Mouse (Mus musculus): ENCODE data around the gene Spata5. TPM values are rescaled to one million over a fixed set of nuclear protein-coding genes. Genes with fewer than 3 reads are reported as not detected.
A peak's percentile ranks its signal among the peaks of the same experiment; 100 is the strongest.

Gene Spata5
- polyA plus RNA-seq, 2 experiments, result 9.6 to 40.2 TPM

DNA sequence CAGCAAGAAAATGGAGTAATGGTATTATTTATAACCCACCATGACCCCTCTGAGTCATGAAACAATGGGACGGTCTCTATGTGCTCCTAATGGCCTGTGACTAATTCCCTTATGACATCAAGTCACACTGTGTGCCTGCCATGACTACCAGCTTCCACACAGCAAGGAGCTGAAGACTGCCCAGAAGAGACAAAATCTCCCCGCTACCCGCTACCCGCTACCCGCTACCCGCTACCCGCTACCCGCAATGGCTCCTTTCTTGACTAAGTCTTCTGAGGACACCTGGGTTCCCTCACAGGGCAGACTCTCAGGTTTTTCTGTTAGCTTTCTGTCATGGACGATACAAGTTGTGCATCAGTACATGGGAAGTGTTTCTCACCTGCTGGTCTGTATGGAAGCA is 182.7 kb downstream of the Spata5 start:
- Histone ChIP-seq H3K4me1 (ENCODE audit: control insufficient read depth, insufficient read depth, low read length) (no peaks in the 10 kb centered on the region), H3K9ac (ENCODE audit: low read depth, low read length, severe bottlenecking) (no peak overlapping the region), H3K4me3 (replicated peaks; ENCODE audit: low read length) (no peak overlapping the region), H3K36me3 (ENCODE audit: control insufficient read depth, insufficient read depth, low read length) (no peaks in the 10 kb centered on the region), H3K4me2 (replicated peaks; ENCODE audit: low read depth, low read length, severe bottlenecking) (no peak overlapping the region), H3K27me3 (ENCODE audit: control insufficient read depth, insufficient read depth, low read length) (no peaks in the 10 kb centered on the region), H3K27ac (replicated peaks; ENCODE audit: low read depth, low read length) (no peak overlapping the region), H3K9me3 (ENCODE audit: control insufficient read depth, low read length) (no peaks in the 10 kb centered on the region)
- ATAC-seq (ENCODE audit: low FRiP score, low read depth), result no peak
- TF ChIP-seq POLR2A (IDR thresholded peaks at IDR 0.05; ENCODE audit: borderline replicate concordance, extremely low read depth, insufficient read depth, insufficient read length), result no peak
- no peak for DNase-seq (ENCODE audit: low spot score)
- WGBS, result 93% methylated on average over 9 of the region's 9 CpGs

DNA sequence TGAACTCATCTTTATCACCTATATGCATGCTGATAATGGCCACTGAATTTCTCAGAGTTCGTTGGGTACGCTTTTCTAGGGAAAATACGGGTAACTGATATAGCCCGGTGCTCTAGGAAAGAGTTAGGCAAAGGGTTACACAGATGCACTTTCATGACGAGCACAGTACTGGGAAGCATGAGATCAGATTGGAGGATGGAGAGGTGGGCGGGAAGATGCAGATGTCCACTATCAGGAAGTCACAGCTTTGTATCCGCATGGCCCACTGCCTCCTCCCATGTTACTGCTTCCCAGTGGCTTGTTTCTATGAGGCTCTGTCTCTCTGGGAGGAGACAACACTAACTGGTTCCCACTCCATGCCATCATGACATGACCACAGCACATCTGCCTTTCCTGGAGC is 183.2 kb downstream of the Spata5 start:
- no peak for ATAC-seq (ENCODE audit: low FRiP score, low read depth)
- Histone ChIP-seq H3K4me3 (replicated peaks; ENCODE audit: low read length) (no peak overlapping the region), H3K4me2 (replicated peaks; ENCODE audit: low read depth, low read length, severe bottlenecking) (no peak overlapping the region), H3K27ac (replicated peaks; ENCODE audit: low read depth, low read length) (no peak overlapping the region), H3K36me3 (ENCODE audit: control insufficient read depth, insufficient read depth, low read length) (no peaks in the 10 kb centered on the region), H3K4me1 (ENCODE audit: control insufficient read depth, insufficient read depth, low read length) (no peaks in the 10 kb centered on the region), H3K27me3 (ENCODE audit: control insufficient read depth, insufficient read depth, low read length) (no peaks in the 10 kb centered on the region), H3K9me3 (ENCODE audit: control insufficient read depth, low read length) (no peaks in the 10 kb centered on the region), H3K9ac (ENCODE audit: low read depth, low read length, severe bottlenecking) (no peak overlapping the region)
- TF ChIP-seq POLR2A (IDR thresholded peaks at IDR 0.05; ENCODE audit: borderline replicate concordance, extremely low read depth, insufficient read depth, insufficient read length), result no peak
- WGBS, result 85% methylated on average over 7 of the region's 7 CpGs
- DNase-seq (ENCODE audit: low spot score), result no peak

DNA sequence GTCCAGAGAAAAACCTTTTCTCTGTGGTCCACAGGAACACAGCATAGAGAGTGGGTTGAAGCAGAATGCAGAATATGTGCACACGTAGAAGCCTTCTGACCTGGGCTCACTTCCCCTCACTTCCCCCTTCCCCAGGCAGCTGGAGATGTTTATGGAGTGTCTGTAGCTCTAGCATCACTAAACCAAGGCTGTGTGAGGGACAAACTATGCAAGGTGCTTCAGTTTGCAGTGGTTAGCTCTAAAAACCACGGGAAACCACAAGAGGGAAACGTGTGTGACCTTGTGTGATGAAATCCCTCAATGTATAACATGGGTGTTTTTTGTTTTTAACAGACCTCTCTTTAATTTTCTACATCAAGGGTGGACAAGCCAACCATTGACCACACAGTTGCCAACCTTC is 183.8 kb downstream of the Spata5 start:
- H3K9ac ChIP-seq (ENCODE audit: low read depth, low read length, severe bottlenecking), result no peak overlapping the region

DNA sequence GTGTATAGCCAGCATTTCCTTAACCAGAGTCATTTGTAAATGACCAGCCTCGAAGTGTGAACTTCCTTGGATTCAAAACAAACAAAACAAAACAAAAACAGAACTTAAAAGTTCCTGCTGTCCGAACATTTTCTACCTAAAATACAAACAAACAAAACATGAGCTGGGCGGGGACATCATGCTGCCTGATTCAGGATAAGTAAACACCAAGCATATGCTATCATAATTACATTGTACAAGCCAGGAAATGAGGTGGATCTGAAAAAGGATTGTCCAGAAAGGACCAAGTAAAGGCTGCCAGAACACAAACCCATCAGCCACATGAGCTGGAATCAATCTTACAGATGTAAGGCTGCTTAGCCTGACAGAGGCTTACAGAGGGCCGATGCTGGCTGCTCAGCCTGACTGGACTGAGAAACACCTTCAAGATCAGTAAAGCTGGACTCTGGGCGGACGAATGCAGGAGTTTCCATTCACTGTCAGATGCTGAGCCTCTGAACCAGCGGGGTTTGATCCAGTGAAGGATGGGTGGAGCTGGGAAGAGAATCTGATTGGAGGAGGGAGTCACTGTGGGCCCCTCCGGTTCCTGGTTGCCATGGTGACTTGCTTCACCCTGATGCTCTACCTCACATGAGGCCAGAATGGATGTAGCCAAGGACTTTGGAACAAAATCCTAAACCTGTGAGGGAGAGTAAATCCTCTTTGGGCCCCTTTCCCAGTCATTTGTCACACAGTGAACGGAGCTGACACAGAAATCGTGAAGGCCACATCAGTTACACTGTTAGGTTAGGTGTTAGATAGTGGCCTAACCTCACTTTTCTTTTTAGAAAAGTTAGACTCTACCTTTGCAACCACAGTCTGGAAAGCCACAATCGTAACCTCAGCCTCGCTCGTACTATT is 185.5 kb downstream of the Spata5 start:
- DNase-seq (ENCODE audit: low spot score), result no peak
- peak; percentile 37; the same call in 1 of the 2 replicates for ATAC-seq (ENCODE audit: low FRiP score, low read depth)
- H3K36me3 ChIP-seq (ENCODE audit: control insufficient read depth, insufficient read depth, low read length), result no peaks in the 10 kb centered on the region

More for the DNA sequence above, 183.8 kb downstream of the Spata5 start:
- 69% methylated on average over 3 of the region's 3 CpGs for WGBS
- Histone ChIP-seq H3K4me3 (replicated peaks; ENCODE audit: low read length) (no peak overlapping the region), H3K36me3 (ENCODE audit: control insufficient read depth, insufficient read depth, low read length) (no peaks in the 10 kb centered on the region), H3K27ac (replicated peaks; ENCODE audit: low read depth, low read length) (no peak overlapping the region), H3K4me1 (ENCODE audit: control insufficient read depth, insufficient read depth, low read length) (no peaks in the 10 kb centered on the region), H3K27me3 (ENCODE audit: control insufficient read depth, insufficient read depth, low read length) (no peaks in the 10 kb centered on the region), H3K9me3 (ENCODE audit: control insufficient read depth, low read length) (no peaks in the 10 kb centered on the region), H3K4me2 (replicated peaks; ENCODE audit: low read depth, low read length, severe bottlenecking) (no peak overlapping the region)
- ATAC-seq (ENCODE audit: low FRiP score, low read depth) (no peak), DNase-seq (ENCODE audit: low spot score) (no peak)
- no peak for TF ChIP-seq POLR2A (IDR thresholded peaks at IDR 0.05; ENCODE audit: borderline replicate concordance, extremely low read depth, insufficient read depth, insufficient read length)

DNA sequence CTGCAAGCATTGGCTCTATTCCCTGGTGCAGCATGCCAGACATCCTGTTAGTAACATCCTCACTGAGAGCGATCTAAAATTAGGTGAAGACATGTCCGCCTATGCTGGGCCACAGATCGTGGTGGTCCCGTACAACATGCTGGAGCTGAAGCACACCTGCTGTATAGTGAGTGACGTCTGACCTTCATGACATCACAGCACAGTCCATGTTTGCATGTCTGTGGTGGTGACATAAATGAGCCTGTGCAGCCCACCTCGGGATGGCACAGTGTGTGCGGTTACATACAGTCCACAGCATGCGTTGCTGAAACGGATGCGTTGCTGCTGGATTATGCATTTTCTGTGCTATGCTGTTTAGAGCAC is 186.2 kb downstream of the Spata5 start:
- no peaks in the 10 kb centered on the region for H3K36me3 ChIP-seq (ENCODE audit: control insufficient read depth, insufficient read depth, low read length)
- no peak overlapping the region for H3K27ac ChIP-seq (replicated peaks; ENCODE audit: low read depth, low read length)
- no peak overlapping the region for H3K4me3 ChIP-seq (replicated peaks; ENCODE audit: low read length)
- WGBS, result 85% methylated on average over 10 of the region's 10 CpGs
- DNase-seq (ENCODE audit: low spot score) (no peak), ATAC-seq (ENCODE audit: low FRiP score, low read depth) (no peak)
- no peaks in the 10 kb centered on the region for H3K4me1 ChIP-seq (ENCODE audit: control insufficient read depth, insufficient read depth, low read length)
- no peak overlapping the region for H3K9ac ChIP-seq (ENCODE audit: low read depth, low read length, severe bottlenecking)
- H3K9me3 ChIP-seq (ENCODE audit: control insufficient read depth, low read length), result no peaks in the 10 kb centered on the region
- no peak overlapping the region for H3K4me2 ChIP-seq (replicated peaks; ENCODE audit: low read depth, low read length, severe bottlenecking)
- no peaks in the 10 kb centered on the region for H3K27me3 ChIP-seq (ENCODE audit: control insufficient read depth, insufficient read depth, low read length)
- no peak for TF ChIP-seq POLR2A (IDR thresholded peaks at IDR 0.05; ENCODE audit: borderline replicate concordance, extremely low read depth, insufficient read depth, insufficient read length)

More for the DNA sequence above, 185.5 kb downstream of the Spata5 start:
- TF ChIP-seq POLR2A (IDR thresholded peaks at IDR 0.05; ENCODE audit: borderline replicate concordance, extremely low read depth, insufficient read depth, insufficient read length), result no peak
- no peak overlapping the region for H3K4me3 ChIP-seq (replicated peaks; ENCODE audit: low read length)
- no peak overlapping the region for H3K4me2 ChIP-seq (replicated peaks; ENCODE audit: low read depth, low read length, severe bottlenecking)
- 62% methylated on average over 13 of the region's 13 CpGs for WGBS
- H3K27me3 ChIP-seq (ENCODE audit: control insufficient read depth, insufficient read depth, low read length), result no peaks in the 10 kb centered on the region
- no peaks in the 10 kb centered on the region for H3K4me1 ChIP-seq (ENCODE audit: control insufficient read depth, insufficient read depth, low read length)
- peak overlapping the region; percentile 1; the same call in 1 of the 2 replicates for H3K27ac ChIP-seq (replicated peaks; ENCODE audit: low read depth, low read length)
- H3K9me3 ChIP-seq (ENCODE audit: control insufficient read depth, low read length), result no peaks in the 10 kb centered on the region
- no peak overlapping the region for H3K9ac ChIP-seq (ENCODE audit: low read depth, low read length, severe bottlenecking)
